Mouse (Mus musculus) testis, adult 2 months (tissue): ENCODE measurements around the gene Dpep1. TPM values are rescaled to one million over a fixed set of nuclear protein-coding genes. Genes with fewer than 3 reads are reported as not detected.
"Not testable (repeated sequence)": the region's sequence is repeated elsewhere in the genome, so short reads cannot be mapped to it uniquely, and the experiment has no call there.

Source experiments
- H3K27ac ChIP-seq: fragments of 200-500 bp; 2 replicates; pipeline ENCODE4 v1.5.1; 2012; ENCODE audit warnings: low read depth, low read length; ENCODE audit not compliant: control insufficient read depth, insufficient read depth
- H3K27me3 ChIP-seq: fragments of 200-500 bp; 2 replicates; pipeline ENCODE4 v1.6.1; 2012; ENCODE audit warnings: mild to moderate bottlenecking, low read length, moderate library complexity; ENCODE audit not compliant: control insufficient read depth, insufficient read depth
- H3K36me3 ChIP-seq: fragments of 200-500 bp; 2 replicates; pipeline ENCODE4 v1.6.1; 2012; ENCODE audit warnings: mild to moderate bottlenecking, low read length; ENCODE audit not compliant: control insufficient read depth, insufficient read depth
- H3K4me1 ChIP-seq: fragments of 200-500 bp; 2 replicates; pipeline ENCODE4 v1.6.1; 2012; ENCODE audit warnings: low read length; ENCODE audit not compliant: control insufficient read depth, insufficient read depth
- H3K4me3 ChIP-seq: fragments of 200-500 bp; 2 replicates; pipeline ENCODE4 v1.5.1; 2012; ENCODE audit warnings: low read depth, mild to moderate bottlenecking, low read length, moderate library complexity, mixed read lengths; ENCODE audit not compliant: control insufficient read depth
- CTCF ChIP-seq: fragments of 200-500 bp; IDR thresholded peaks from 2 replicates; pipeline ENCODE4 v1.5.1; 2012; ENCODE audit warnings: low read depth, mild to moderate bottlenecking, inconsistent platforms, low read length, moderate library complexity; ENCODE audit not compliant: control insufficient read depth, insufficient read depth, insufficient replicate concordance
- POLR2A ChIP-seq: fragments of 200-500 bp; IDR thresholded peaks from 2 replicates; pipeline ENCODE4 v1.6.1; 2012; ENCODE audit warnings: low read depth, mild to moderate bottlenecking, inconsistent platforms, low read length, moderate library complexity; ENCODE audit not compliant: control insufficient read depth
- polyA plus RNA-seq: library from polyadenylated mRNA; depleted of rRNA; stranded (reverse); fragments of >200 nt; gene quantifications from 2 replicates; pipeline ENCODE4 v1.2.3, GENCODE M21; 2012

The Dpep1 gene
- polyA plus RNA-seq, 1 experiment: 10.5 TPM

DNA sequence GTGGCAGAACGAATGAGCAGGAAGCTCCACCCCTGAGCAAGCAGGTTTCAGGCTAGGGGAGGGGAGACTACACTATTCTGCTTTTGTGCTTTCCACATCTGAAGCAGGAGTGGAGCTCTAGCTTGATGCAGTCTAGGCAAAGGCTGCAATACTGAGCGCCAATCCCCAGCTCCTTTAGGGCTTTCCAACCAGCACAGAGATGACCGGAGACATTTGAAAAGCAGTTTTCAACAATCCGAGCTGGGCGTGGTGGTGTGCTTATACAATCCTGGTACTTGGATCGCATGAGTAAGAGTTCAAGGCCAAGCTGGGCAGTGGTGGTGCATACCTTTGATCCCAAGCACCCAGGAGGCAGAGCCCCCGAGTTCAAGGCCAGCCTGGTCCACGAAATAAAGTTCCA lies 5.9 kb downstream of the Dpep1 start:
- Histone ChIP-seq H3K27me3 (no peaks in the 10 kb centered on the region), H3K4me1 (no peaks in the 10 kb centered on the region), H3K36me3 (no peaks in the 10 kb centered on the region), H3K4me3 (no peak overlapping the region), H3K27ac (no peak overlapping the region)
- TF ChIP-seq POLR2A (no peak), CTCF (no peak)

DNA sequence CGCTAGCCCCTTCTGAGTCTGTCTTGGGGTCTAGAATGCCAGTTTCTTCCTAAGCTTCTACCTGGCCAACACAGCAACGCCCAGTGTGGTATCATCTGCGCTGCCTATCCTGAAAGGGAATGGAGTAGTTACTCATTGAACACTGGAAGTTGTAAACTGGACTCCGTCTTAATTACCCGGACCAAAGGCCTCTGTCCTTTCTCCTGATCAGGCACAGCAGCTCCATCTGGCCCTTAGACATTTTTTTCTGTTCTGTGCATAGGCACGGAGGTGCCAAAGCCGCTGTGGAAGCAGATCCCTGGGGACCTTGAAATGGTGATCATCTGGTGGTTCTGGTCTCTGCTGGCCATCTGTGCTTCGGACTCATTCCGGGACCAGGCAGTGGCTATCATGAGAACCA lies 7.7 kb downstream of the Dpep1 start:
- Histone ChIP-seq H3K27me3 (no peaks in the 10 kb centered on the region), H3K36me3 (no peaks in the 10 kb centered on the region), H3K27ac (no peak overlapping the region), H3K4me1 (no peaks in the 10 kb centered on the region), H3K4me3 (no peak overlapping the region)
- TF ChIP-seq CTCF (no peak), POLR2A (no peak)

GRCm38 (mm10) chr8:123197016-123197415 lies 11.0 kb downstream of the Dpep1 start:
- not testable (repeated sequence) for H3K36me3 ChIP-seq, H3K27ac ChIP-seq, H3K4me1 ChIP-seq, H3K4me3 ChIP-seq, H3K27me3 ChIP-seq

DNA sequence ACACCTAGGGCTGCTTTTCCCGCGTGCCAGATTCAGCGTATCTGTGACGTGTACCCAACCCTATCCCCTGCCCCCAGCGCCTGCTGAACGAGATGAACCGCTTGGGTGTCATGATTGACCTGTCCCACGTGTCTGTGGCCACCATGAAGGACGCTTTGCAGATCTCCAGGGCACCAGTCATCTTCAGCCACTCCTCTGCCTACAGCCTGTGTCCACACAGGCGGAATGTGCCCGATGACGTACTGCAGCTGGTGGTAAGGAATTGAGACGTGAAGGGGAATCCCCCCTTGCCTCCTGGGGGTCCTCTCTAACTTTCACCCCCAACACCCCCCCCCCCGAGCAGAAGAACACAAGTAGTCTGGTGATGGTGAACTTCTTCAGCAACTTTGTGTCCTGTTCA lies 13.8 kb downstream of the Dpep1 start:
- no peak overlapping the region for H3K27ac ChIP-seq
- H3K36me3 ChIP-seq: no peaks in the 10 kb centered on the region
- no peak for TF ChIP-seq POLR2A
- TF ChIP-seq CTCF: no peak

GRCm38 (mm10) chr8:123202288-123202687 lies 16.2 kb downstream of the Dpep1 start:
- Histone ChIP-seq H3K4me1 (no peaks in the 10 kb centered on the region), H3K4me3 (no peak overlapping the region), H3K27me3 (no peaks in the 10 kb centered on the region), H3K36me3 (0 out of 2 replicates have a peak, but pooled peaks cover 2% of the 10 kb centered on the region), H3K27ac (no peak overlapping the region)
- no peak for TF ChIP-seq POLR2A
- TF ChIP-seq CTCF: peak; percentile 58; the same call in 1 of the 2 replicates

More for the DNA sequence above, 13.8 kb downstream of the Dpep1 start:
- no peaks in the 10 kb centered on the region for H3K27me3 ChIP-seq
- no peak overlapping the region for H3K4me3 ChIP-seq
- no peaks in the 10 kb centered on the region for H3K4me1 ChIP-seq

GRCm38 (mm10) chr8:123203571-123203970 lies 17.5 kb downstream of the Dpep1 start:
- H3K27ac ChIP-seq: no peak overlapping the region
- no peak overlapping the region for H3K4me3 ChIP-seq
- H3K4me1 ChIP-seq: no peaks in the 10 kb centered on the region
- no peaks in the 10 kb centered on the region for H3K27me3 ChIP-seq
- 0 out of 2 replicates have a peak, but pooled peaks cover 2% of the 10 kb centered on the region for H3K36me3 ChIP-seq
- TF ChIP-seq POLR2A (no peak), CTCF (no peak)

GRCm38 (mm10) chr8:123211876-123212275 lies 25.8 kb downstream of the Dpep1 start:
- TF ChIP-seq POLR2A (no peak), CTCF (no peak)
- peak overlapping the region; percentile 91 for H3K4me3 ChIP-seq
- peaks cover 6% of the 10 kb centered on the region for H3K36me3 ChIP-seq
- H3K27me3 ChIP-seq: no peaks in the 10 kb centered on the region
- H3K4me1 ChIP-seq: peaks cover 3% of the 10 kb centered on the region
- H3K27ac ChIP-seq: peak overlapping the region; percentile 69
